Mouse (Mus musculus) c-Kit-positive CD71-positive TER-119-positive erythroid progenitor cells, embryonic 14.5 days (primary cell): ENCODE data around the gene Skap1.

Source experiments
- DNase-seq: peaks from one replicate; pipeline ENCODE4 v3.0.0-alpha.2; 2013; ENCODE audit warnings: low spot score

The Skap1 gene

DNA sequence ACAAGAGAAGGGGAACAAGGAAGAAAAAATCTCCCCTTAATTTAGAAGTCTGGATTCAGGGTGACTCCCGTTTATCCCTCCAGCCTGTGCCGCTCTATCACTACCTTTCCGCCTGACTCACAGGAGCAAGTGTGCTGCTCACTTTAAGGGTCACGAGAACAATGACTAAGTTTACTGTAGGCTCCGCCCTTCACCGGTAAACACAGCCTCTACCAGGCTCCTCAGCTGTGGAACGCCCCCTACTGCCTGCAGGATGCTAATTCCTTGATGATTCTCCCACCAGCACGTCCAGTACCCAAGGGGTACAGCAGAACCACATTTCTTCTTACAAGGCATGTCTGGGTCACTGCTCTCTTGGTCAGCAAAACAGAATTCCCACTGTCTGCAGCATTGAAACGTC lies 158.4 kb downstream of the Skap1 start:
- peak; percentile 6 for DNase-seq

DNA sequence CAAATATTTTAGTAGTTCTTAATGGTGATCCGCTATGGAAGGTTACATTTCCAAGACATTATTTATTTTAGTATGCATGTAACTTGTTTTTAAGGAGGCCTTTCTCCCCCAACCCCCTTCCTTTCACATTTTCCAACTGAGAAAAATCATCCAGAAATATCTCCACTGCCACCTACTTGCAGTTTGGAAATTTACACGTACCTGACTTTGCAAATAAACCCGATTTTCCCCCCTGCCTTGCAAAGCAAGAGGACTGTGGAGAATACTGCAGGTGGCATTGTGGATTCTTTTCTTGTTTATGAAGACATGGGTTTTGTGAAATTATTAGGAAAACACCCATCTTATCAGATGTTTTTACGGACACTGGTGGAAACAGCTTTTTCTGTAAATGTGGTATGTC lies 160.0 kb downstream of the Skap1 start:
- DNase-seq = no peak

- DNase-seq = no peak
Measured at GRCm38 (mm10) chr11:96629775-96630174, 165.4 kb downstream of the Skap1 start.

DNA sequence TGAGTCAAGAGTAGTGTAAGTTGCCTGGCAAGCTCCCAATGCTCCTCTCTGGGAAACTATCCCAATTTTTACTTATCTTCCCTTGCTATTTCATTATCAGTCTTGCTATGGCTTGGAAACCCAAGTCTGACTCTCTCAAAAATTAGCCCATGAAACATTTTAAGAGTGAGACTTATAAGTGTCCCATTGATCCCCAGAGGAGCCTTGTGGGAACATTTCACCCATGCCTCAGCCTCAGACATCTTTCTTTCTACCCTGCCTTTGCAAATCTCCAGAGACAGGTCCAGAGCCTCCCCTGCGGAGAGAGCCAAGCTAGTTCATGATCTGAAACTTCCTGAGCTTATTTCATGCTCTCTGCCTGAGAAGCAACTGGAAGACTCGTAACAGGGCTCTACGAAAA lies 167.1 kb downstream of the Skap1 start:
- DNase-seq = no peak

DNA sequence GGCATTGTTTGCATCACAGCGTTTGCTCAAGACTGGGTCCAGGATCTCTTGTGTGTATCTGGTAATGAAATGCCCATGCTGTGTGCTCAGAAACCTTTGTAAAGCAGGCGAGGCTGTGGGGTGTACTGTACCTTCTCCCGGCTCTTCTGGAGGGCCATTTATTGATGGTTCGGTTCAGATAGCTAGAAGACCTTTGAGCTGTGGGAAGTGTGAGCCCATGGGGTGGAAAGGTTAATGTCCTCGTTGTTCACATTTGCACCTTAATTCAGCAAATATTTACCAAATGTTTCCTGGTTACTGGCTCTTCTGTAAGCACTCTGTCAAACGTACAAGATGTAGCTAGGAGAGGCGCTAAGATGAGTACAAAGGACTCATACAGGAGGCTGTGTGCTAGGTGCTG lies 173.5 kb downstream of the Skap1 start:
- no peak for DNase-seq

DNA sequence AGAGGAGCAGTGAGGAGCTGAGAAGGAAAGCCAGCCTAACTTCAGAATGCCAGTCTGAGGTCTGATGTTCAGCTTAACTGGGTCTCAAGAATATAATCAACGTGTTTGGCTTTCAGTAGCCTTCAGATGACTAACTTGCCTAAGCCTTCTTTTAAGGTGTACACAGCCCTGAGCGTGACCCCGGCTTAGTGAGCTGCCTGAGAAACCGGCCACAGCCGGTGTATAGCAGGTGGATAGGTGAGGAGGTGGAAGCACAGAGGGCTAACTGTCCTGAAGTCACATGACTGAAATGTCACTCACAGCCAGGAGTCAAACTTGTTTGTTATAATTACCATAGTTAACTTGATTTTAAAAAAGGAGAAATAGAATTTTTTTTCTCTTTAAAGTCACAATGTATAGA lies 175.4 kb downstream of the Skap1 start:
- no peak for DNase-seq

GRCm38 (mm10) chr11:96642173-96643140 lies 178.1 kb downstream of the Skap1 start:
- no peak for DNase-seq

- DNase-seq = no peak
Measured at GRCm38 (mm10) chr11:96644969-96645368, 180.6 kb downstream of the Skap1 start.

- no peak for DNase-seq
Measured at GRCm38 (mm10) chr11:96645538-96646037, 181.2 kb downstream of the Skap1 start.

GRCm38 (mm10) chr11:96651848-96652247 lies 187.5 kb downstream of the Skap1 start:
- DNase-seq = no peak

DNA sequence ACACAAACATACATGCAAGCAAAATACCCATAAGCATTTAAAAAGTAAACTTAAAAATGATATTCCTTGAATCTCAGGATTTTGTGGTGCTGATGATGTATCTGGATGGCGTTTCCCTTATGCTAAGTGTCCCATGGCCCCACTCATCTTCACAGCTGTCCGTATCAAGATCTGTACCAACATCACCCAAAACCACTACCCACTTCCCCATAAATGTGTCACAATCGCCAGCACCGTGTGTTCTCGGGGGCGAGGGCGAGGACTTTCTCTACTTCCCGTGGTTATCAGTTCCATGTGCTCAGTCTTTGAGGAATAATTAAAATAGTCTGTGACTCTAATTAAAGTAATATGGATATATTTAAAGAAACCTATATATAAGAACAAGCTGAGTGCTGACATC lies 189.5 kb downstream of the Skap1 start:
- no peak for DNase-seq

- DNase-seq = no peak
Measured at GRCm38 (mm10) chr11:96658420-96658819, 194.0 kb downstream of the Skap1 start.

DNA sequence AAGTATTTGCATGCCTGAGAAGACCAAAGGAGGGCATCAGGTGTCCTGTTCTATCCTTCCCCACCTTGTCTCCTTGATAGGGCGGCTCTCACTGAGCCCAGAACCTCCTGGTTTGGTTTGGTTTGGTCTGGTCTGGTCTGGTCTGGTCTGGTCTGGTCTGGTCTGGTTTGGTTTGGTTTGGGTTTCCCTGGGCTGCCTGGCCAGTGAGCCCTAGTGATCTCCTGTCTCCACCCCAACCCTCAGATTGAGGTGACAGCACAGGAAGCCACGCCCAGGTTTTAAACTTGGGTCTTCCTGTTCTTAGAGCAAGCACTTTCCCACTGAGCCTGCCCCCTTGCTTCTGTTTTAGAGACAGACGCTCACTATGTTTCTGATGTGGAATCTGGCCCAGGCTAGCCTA lies 202.5 kb downstream of the Skap1 start:
- no peak for DNase-seq

GRCm38 (mm10) chr11:96668367-96668766 lies 204.0 kb downstream of the Skap1 start:
- DNase-seq = no peak

GRCm38 (mm10) chr11:96673792-96674191 lies 209.4 kb downstream of the Skap1 start:
- no peak for DNase-seq

DNA sequence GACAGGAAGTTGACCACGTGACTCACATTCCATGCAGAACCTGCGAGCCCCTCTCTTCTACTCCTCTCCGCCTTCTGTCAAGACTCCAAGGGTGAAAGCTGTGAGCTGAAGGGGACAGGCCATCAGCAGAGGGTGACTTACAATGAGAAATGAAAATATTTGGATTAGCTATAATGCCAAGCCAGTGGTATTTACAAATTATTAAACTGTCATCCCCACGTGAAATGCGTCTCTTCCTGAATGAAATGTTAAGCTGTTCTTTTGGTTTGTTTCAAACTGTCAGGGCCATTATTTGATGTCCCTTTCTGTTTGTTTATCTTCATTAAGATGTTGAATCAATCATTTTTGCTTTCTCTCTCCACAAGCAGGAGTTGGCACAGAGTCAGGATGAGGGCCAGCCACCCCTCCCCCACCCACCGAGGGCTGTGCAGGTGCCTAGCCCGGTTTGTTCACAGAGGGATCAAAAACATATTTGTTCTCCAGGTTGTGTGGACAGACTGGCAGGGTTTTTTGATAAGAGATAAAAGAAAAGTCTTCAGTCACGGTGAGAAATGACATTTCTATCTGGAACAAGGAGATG lies 210.5 kb downstream of the Skap1 start:
- no peak for DNase-seq

DNA sequence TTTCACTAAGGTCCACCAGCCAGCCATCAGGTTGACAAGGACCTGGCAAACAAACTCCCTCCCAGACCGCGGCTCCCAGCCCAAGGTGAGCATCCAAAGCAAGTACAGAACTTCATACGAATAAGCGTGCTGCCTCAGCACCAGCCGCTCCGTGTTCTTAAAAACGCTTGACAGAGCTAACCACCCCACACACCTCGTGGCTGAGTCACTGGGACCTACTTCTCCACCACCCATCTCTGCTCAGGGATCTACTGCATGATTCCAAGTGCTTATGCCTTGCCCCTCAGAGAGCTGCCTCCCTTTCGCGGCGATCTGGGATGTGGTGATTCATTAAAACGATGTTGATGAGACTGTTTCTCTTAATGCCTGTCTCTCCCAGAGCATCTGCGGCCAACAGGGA lies 213.6 kb downstream of the Skap1 start:
- no peak for DNase-seq

DNA sequence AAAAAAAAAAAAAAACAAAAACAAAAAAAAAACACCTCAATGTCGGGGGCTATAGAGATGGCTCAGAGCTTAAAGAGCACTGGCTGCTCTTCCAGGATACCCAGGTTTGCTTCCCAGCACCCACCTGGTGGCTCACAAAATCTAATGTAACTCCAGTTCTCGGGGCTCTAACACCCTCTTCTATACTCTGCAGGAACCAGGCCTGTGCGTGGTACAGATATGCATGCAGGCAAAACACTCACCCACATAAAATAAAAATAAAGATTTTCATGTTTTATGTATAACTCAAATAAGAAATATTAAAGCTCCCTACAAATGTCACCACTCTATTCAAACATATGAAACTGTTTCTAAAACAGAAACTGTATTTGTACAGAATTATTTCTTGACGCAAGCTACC lies 214.6 kb downstream of the Skap1 start:
- no peak for DNase-seq

GRCm38 (mm10) chr11:96685381-96685780 lies 221.0 kb downstream of the Skap1 start:
- DNase-seq = no peak

DNA sequence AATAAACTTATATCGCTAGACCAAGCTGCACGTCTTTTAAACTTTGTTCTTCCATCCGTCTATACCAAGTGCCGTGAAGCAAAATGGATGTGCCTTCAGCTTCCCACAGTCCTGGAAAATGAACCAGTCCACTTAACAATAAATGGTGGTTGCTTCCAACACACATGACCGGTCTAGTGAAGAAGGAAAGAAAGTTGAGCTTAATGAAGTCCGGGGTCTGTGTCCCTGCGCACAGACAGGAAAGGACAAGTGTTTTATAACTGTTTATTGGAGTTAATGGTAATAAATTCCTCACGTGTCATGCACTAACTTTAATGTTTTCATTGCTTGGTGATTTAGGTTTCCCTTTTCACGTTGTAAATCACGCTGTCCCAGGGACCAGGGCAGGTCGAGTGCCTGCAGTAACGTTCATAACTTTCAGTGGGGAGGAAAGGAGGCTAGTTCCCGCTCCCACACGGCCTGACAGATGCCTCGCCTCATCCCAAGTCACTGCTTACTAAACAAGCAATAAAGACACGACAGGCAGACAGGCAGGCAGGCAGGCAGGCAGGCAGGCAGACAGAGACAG lies 222.4 kb downstream of the Skap1 start:
- no peak for DNase-seq

DNA sequence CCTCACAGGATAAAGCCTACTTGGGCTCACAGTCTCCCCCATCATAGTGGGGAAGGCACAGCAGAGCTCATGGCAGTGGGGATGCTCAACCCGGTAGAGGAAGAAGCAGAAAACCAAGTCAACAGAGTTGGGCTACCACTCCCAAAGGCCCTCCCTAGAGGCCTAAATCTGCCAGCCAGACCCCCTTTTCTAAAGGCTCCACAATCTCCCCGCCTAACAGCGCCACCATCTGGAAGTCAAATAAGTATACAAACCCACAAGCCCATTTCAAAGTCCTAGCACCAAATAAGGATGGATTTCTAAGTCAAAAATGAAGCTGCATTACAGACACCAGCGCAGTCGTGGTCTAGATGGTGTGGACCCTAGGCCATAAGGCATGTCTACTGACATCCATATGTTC lies 227.9 kb downstream of the Skap1 start:
- DNase-seq = no peak

GRCm38 (mm10) chr11:96693360-96693759 lies 229.0 kb downstream of the Skap1 start:
- DNase-seq = no peak

DNA sequence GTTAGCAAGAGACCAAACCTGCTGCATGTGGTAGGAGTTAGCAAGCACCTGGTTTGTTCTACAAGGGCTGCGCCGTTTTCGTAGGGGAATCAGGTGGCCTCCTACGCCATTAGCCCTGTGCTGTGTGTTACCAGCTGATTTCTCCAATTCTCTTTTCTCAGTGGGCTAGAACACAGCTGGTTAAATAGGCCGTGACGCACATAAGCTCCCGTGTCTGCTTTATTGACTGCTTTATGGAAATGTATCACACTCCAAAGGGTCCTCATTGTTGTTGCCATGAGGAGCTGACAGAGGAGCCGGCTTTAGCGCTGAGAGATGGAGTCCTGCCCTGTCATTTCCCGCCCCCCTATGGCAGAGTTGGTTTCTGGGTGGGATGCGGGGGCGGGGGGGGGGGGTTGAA lies 230.4 kb downstream of the Skap1 start:
- no peak for DNase-seq
